Mouse (Mus musculus) myocyte (in vitro differentiated cells): ENCODE measurements at regions not wholly inside any gene's neighbourhood (a gene's known extent, or its start where the extent isn't known, plus 50 kb on each side); places are given as distances from the start of the nearest gene placed in this dataset.

Source experiments
- CEBPB ChIP-seq: IDR thresholded peaks from 2 replicates; pipeline ENCODE4 v1.6.1; 2011; ENCODE audit warnings: mild to moderate bottlenecking, moderate library complexity; ENCODE audit not compliant: poor library complexity, insufficient read depth, severe bottlenecking
- E2F4 ChIP-seq: IDR thresholded peaks from one replicate; pipeline ENCODE4 v1.6.1; 2011; ENCODE audit warnings: mild to moderate bottlenecking, control low read depth, moderate library complexity; ENCODE audit not compliant: insufficient read depth
- MAX ChIP-seq: IDR thresholded peaks from one replicate; pipeline ENCODE4 v1.6.1; 2011; ENCODE audit warnings: low read depth, mild to moderate bottlenecking, control low read depth
- MYOD1 ChIP-seq, 3 experiments: IDR thresholded peaks; one replicate each; pipeline ENCODE4 v1.6.1; 2011; ENCODE audit warnings: control low read depth in 2 of 3, low read depth in 2 of 3, mild to moderate bottlenecking in 2 of 3, moderate library complexity in 1 of 3; ENCODE audit not compliant: insufficient read length in 2 of 3, control insufficient read depth in 1 of 3
- MYOG ChIP-seq, 3 experiments: IDR thresholded peaks; one replicate each; pipeline ENCODE4 v1.6.1; 2011; ENCODE audit warnings: control low read depth in 2 of 3, low read depth in 2 of 3, mild to moderate bottlenecking in 2 of 3; ENCODE audit not compliant: insufficient read length in 2 of 3, control insufficient read depth in 1 of 3, insufficient read depth in 1 of 3
- POLR2A ChIP-seq: IDR thresholded peaks from one replicate; pipeline ENCODE4 v1.6.1; 2011; ENCODE audit warnings: low read depth, mild to moderate bottlenecking, control low read depth, moderate library complexity; ENCODE audit not compliant: insufficient read length
- POLR2AphosphoS2 ChIP-seq: IDR thresholded peaks from one replicate; pipeline ENCODE4 v1.6.1; 2011; ENCODE audit warnings: low read depth, control low read depth; ENCODE audit not compliant: insufficient read length
- REST ChIP-seq: IDR thresholded peaks from one replicate; pipeline ENCODE4 v1.6.1; 2011; ENCODE audit warnings: mild to moderate bottlenecking, control low read depth, moderate library complexity; ENCODE audit not compliant: insufficient read depth, insufficient read length
- SRF ChIP-seq: IDR thresholded peaks from one replicate; pipeline ENCODE4 v1.6.1; 2011; ENCODE audit warnings: low read depth; ENCODE audit not compliant: control insufficient read depth, insufficient read length
- TCF12 ChIP-seq: IDR thresholded peaks from one replicate; pipeline ENCODE4 v1.6.1; 2011; ENCODE audit warnings: mild to moderate bottlenecking, control low read depth; ENCODE audit not compliant: poor library complexity, insufficient read depth, severe bottlenecking
- TCF3 ChIP-seq: IDR thresholded peaks from one replicate; pipeline ENCODE4 v1.6.1; 2011; ENCODE audit warnings: low read depth, control low read depth; ENCODE audit not compliant: insufficient read length
- USF1 ChIP-seq: IDR thresholded peaks from one replicate; pipeline ENCODE4 v1.6.1; 2011; ENCODE audit warnings: low read depth, mild to moderate bottlenecking, control low read depth, moderate library complexity

- TF ChIP-seq CEBPB (no peak), TCF12 (no peak), POLR2AphosphoS2 (no peak), POLR2A (no peak), MYOG (IDR thresholded peaks at IDR 0.05; ENCODE audit: control insufficient read depth in 1 of 3, insufficient read depth in 1 of 3, insufficient read length in 2 of 3, low read depth in 2 of 3) (no peak), MAX (no peak), MYOD1 (IDR thresholded peaks at IDR 0.05; ENCODE audit: control insufficient read depth in 1 of 3, insufficient read length in 2 of 3, low read depth in 2 of 3) (no peak), TCF3 (no peak), USF1 (no peak), SRF (no peak), E2F4 (no peak), REST (no peak)
Observed at GRCm38 (mm10) chr7:40052255-40052654, 534.7 kb downstream of the Zfp619 start.
